Mouse (Mus musculus) kidney, embryonic 16.5 days (tissue): ENCODE data around the gene Srgap3. TPM values are rescaled to one million over a fixed set of nuclear protein-coding genes. Genes with fewer than 3 reads are reported as not detected.

Experiments used
- ATAC-seq: fragments of 200-750 bp; cut with Nextera tagmentation; 2 replicates; pipeline ENCODE4 v1.8.0; 2017; ENCODE audit warnings: moderate TSS enrichment; ENCODE audit not compliant: low FRiP score, low TSS enrichment
- H3K27ac ChIP-seq: fragments of 300-500 bp; sonication (generic); 2 replicates; pipeline ENCODE4 v1.5.1; 2014; ENCODE audit warnings: low read length
- H3K27me3 ChIP-seq: fragments of 300-500 bp; sonication (generic); 2 replicates; pipeline ENCODE4 v1.6.1; 2014; ENCODE audit warnings: low read length, control low read depth, mixed read lengths; ENCODE audit not compliant: insufficient read depth
- H3K36me3 ChIP-seq: fragments of 300-500 bp; sonication (generic); 2 replicates; pipeline ENCODE4 v1.6.1; 2014; ENCODE audit warnings: low read length, control low read depth, mixed read lengths; ENCODE audit not compliant: insufficient read depth
- H3K4me1 ChIP-seq: fragments of 300-500 bp; sonication (generic); 2 replicates; pipeline ENCODE4 v1.6.1; 2014; ENCODE audit warnings: low read length, control low read depth, mixed read lengths; ENCODE audit not compliant: insufficient read depth
- H3K4me2 ChIP-seq: fragments of 300-500 bp; sonication (generic); replicated peaks from 2 replicates; pipeline ENCODE4 v1.6.1; 2014; ENCODE audit warnings: low read depth, low read length
- H3K4me3 ChIP-seq: fragments of 300-500 bp; sonication (generic); 2 replicates; pipeline ENCODE4 v1.5.1; 2014; ENCODE audit warnings: mild to moderate bottlenecking, low read length
- H3K9ac ChIP-seq: fragments of 300-500 bp; sonication (generic); replicated peaks from 2 replicates; pipeline ENCODE4 v1.6.1; 2014; ENCODE audit warnings: low read length
- H3K9me3 ChIP-seq: fragments of 300-500 bp; sonication (generic); 2 replicates; pipeline ENCODE4 v1.6.1; 2016; ENCODE audit warnings: low read length, control low read depth
- WGBS: fragments of 180-500 bp; shearing (Covaris S2); extraction: QIAGEN DNeasy Blood & Tissue Kit; methylation state at CpG from one replicate; pipeline ENCODE4 v1.1.7; 2014; 5-methylcytosine and 5-hydroxymethylcytosine counted together
- polyA plus RNA-seq: library from polyadenylated mRNA; unstranded; fragments of >200 nt; fragmentation: Nextera tagmentation; extraction: Ambion mirVana; gene quantifications from 2 replicates; pipeline ENCODE4 v1.2.1, GENCODE M21; 2015

Srgap3 gene
- polyA plus RNA-seq, 1 experiment from 2014 or later: 3.9 TPM

DNA sequence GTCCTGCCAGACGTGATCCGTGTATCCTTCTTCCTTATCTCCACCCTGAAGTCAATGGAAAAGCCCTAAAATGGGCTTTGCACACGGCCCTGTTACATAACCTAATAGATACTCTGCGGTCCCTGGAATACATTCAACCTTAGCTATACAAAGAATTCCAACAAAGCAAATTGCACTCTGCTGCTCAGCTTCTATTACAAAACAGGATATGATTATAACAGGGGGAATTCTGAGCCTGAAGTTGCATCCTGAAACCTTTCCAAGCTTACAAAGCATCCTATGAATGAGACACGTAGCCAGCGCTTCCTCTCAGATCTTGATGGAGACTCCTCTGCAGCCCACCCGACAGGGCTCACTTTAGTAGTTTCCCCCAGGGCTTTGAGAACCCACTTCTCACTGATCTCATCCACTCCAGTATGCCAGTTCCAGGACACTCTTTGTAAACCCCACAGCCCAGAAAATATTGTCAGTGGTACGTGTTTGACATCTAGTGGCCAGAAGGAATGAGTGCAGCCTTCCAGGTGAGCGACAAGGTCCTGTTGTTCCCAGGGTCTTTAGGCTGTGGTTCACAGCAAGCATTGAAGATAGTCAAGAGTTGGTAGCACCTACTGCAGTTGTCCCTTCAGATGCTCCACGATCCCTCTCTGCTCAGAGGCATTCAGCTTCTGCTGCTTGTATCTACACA lies 165.5 kb downstream of the Srgap3 start:
- Histone ChIP-seq H3K4me1 (no peaks in the 10 kb centered on the region; the same call in 1 of the 2 replicates), H3K9ac (no peak overlapping the region), H3K27ac (no peak overlapping the region), H3K4me3 (no peak overlapping the region), H3K4me2 (no peak overlapping the region), H3K27me3 (no peaks in the 10 kb centered on the region), H3K36me3 (no peaks in the 10 kb centered on the region), H3K9me3 (no peaks in the 10 kb centered on the region)
- ATAC-seq: no peak
- WGBS: 78% methylated on average over 10 of the region's 10 CpGs

DNA sequence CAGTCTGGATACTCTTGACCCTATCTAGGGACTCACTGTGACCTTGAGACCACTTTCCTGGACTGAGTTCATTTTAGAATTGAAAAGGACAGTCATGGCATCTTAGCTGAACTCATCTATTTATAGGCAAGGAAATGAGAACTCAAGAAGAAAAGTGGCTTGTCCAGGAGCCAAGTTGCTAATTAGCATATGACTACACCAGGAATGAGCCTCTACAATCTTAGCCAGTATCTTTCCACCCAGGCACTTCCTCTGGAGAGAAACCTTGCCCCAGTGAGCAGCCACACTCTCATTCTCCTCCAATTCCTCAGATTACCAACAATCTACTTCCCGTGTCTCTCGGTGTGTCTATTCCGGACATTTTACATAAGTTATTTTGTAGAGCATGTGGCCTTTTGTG lies 168.9 kb downstream of the Srgap3 start:
- Histone ChIP-seq H3K9ac (no peak overlapping the region), H3K9me3 (no peaks in the 10 kb centered on the region), H3K4me1 (no peaks in the 10 kb centered on the region; the same call in 1 of the 2 replicates), H3K4me2 (no peak overlapping the region), H3K36me3 (no peaks in the 10 kb centered on the region), H3K27ac (no peak overlapping the region), H3K4me3 (no peak overlapping the region), H3K27me3 (no peaks in the 10 kb centered on the region)
- ATAC-seq: no peak
- 86% methylated on average over 3 of the region's 3 CpGs for WGBS

DNA sequence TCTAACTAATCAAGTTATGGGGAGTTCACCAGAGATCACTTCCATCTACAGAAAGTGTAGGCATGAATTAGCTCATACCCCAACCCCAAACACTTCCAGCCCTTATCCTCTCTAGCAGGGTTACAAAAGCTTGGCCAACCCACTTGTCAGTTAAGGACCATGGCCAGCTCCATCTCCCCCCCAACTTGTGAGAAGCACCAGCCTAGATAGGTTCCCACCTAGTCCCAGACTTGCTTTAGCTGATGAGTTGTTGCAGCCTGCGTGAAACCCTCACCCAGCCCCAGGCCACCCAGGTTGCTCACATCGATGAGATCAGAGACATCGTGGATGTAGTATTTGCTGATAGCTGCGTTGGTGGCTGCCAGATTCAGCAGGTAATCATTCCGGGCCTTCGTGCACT lies 170.3 kb downstream of the Srgap3 start:
- ATAC-seq: no peak
- Histone ChIP-seq H3K4me3 (no peak overlapping the region), H3K4me2 (no peak overlapping the region), H3K27ac (no peak overlapping the region), H3K9ac (no peak overlapping the region), H3K9me3 (no peaks in the 10 kb centered on the region), H3K27me3 (no peaks in the 10 kb centered on the region), H3K36me3 (no peaks in the 10 kb centered on the region), H3K4me1 (no peaks in the 10 kb centered on the region; the same call in 1 of the 2 replicates)
- 80% methylated on average over 6 of the region's 6 CpGs for WGBS

DNA sequence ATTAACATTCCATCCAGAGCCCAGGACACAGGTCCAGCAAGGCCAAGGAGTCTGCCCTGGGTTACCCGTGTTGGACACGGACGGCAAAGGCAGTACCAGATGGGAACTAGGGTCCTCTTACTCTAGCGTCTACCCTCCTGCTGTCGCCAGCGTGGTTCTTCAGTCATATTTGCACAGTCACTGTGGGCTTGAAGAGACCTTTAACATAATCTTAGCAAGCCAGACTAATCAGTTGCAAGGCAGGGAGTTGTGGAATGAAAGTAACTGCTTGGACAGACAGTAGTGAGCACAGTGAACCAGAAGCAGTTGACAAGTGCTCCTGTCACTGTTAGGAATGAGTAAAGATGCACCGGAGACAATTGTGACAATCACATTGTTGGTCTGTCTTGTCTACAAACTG lies 173.3 kb downstream of the Srgap3 start:
- H3K27ac ChIP-seq: no peak overlapping the region

DNA sequence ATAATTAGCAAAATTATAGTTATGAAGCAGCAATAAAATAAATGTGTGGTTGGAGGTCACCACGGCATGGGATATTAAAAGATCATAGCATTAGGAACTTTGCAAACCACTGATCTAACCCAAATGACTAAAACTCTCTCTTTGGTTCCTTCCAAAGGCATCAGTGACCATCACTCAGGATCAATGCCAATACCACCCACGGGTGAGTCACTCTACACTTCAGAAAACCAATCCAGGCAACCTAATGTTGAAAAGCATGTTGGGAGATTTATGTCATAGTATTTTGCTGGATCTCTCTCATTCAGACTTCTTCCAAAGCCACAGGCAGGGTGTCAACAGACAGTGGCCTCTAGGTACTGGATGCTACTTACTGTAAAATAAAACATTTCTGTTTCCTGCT lies 176.1 kb downstream of the Srgap3 start:
- Histone ChIP-seq H3K4me2 (no peak overlapping the region), H3K4me1 (no peaks in the 10 kb centered on the region), H3K27me3 (no peaks in the 10 kb centered on the region), H3K9ac (no peak overlapping the region), H3K9me3 (no peaks in the 10 kb centered on the region), H3K36me3 (no peaks in the 10 kb centered on the region), H3K27ac (no peak overlapping the region), H3K4me3 (no peak overlapping the region)
- no peak for ATAC-seq
- 83% methylated on average over 2 of the region's 2 CpGs for WGBS

More for the DNA sequence above, 173.3 kb downstream of the Srgap3 start:
- no peaks in the 10 kb centered on the region for H3K27me3 ChIP-seq
- no peak overlapping the region for H3K4me3 ChIP-seq
- no peak overlapping the region for H3K9ac ChIP-seq
- H3K36me3 ChIP-seq: no peaks in the 10 kb centered on the region
- H3K4me1 ChIP-seq: no peaks in the 10 kb centered on the region; the same call in 1 of the 2 replicates
- H3K4me2 ChIP-seq: no peak overlapping the region
- no peaks in the 10 kb centered on the region for H3K9me3 ChIP-seq
- 89% methylated on average over 7 of the region's 7 CpGs for WGBS
- ATAC-seq: no peak

DNA sequence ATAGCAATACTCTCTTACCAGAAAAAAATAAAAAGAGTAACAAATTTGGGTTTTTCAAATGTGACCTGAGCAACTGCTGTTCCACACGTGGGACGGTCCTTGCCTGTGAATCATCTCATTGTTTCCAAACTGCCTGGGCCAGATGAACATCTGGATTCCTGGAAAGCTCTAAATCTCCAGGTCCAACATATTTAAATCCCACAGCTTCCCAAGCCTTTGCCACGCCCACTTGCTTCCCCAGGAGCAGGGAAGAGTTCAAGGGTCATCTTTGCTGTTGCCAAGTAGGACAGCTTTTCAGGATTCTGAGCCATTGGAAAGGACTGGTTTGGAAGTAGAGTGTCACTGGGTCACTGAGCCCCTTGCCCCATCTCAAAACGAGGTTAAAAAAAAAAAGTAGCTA lies 188.5 kb downstream of the Srgap3 start:
- no peak overlapping the region for H3K4me2 ChIP-seq
- no peak overlapping the region for H3K4me3 ChIP-seq
- H3K27me3 ChIP-seq: no peaks in the 10 kb centered on the region
- no peak overlapping the region for H3K27ac ChIP-seq
- H3K36me3 ChIP-seq: no peaks in the 10 kb centered on the region
- no peaks in the 10 kb centered on the region for H3K4me1 ChIP-seq
- H3K9ac ChIP-seq: no peak overlapping the region
- H3K9me3 ChIP-seq: no peaks in the 10 kb centered on the region
- no peak for ATAC-seq
- WGBS: 45% methylated on average over 4 of the region's 4 CpGs

DNA sequence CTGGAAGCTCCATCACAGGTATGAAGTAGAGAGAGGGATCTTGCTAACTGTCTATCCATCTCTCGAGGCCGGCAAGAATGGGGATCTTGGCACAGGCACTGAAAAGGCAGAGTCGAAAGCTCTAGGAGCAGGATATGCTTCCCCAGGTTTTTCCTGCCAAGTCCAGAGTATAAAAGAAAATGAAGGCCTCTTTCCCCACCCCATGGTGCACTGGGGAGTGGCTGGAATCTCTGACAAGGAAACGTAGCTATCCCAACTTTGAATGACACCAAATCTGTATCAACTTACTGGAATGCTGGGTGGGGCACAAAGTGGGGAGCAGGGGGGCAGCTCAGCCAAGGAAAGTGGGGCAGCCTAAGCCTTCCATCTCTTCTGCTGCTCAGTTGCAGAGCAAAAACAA lies 190.2 kb downstream of the Srgap3 start:
- no peaks in the 10 kb centered on the region for H3K27me3 ChIP-seq
- H3K9me3 ChIP-seq: no peaks in the 10 kb centered on the region
- no peak overlapping the region for H3K4me2 ChIP-seq
- H3K4me1 ChIP-seq: no peaks in the 10 kb centered on the region
- H3K4me3 ChIP-seq: no peak overlapping the region
- H3K36me3 ChIP-seq: no peaks in the 10 kb centered on the region
- H3K27ac ChIP-seq: no peak overlapping the region
- WGBS: 61% methylated on average over 4 of the region's 4 CpGs
- ATAC-seq: no peak
- no peak overlapping the region for H3K9ac ChIP-seq

DNA sequence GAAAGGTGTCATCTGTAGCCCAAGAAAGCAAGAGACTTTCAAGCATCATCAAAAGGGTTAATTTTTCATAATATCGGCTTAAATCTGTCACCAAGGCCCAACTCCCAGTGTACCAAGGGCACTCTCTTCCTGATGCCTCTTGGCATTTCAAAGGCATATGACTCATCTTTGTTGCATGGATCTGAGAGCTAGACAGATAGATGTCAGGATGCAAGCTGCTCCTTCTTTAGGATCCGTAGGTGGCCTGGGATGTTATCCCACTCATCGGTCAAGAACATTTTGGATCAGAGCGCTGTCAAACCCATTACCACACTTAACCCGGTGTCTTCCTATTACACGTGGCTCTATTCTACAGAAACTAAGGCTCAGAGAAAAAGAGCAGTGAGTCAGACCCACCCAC lies 192.1 kb downstream of the Srgap3 start:
- Histone ChIP-seq H3K27ac (no peak overlapping the region), H3K9me3 (no peaks in the 10 kb centered on the region), H3K4me2 (no peak overlapping the region), H3K4me1 (no peaks in the 10 kb centered on the region), H3K4me3 (no peak overlapping the region), H3K27me3 (no peaks in the 10 kb centered on the region), H3K36me3 (no peaks in the 10 kb centered on the region), H3K9ac (no peak overlapping the region)
- 93% methylated on average over 6 of the region's 6 CpGs for WGBS
- ATAC-seq: no peak

DNA sequence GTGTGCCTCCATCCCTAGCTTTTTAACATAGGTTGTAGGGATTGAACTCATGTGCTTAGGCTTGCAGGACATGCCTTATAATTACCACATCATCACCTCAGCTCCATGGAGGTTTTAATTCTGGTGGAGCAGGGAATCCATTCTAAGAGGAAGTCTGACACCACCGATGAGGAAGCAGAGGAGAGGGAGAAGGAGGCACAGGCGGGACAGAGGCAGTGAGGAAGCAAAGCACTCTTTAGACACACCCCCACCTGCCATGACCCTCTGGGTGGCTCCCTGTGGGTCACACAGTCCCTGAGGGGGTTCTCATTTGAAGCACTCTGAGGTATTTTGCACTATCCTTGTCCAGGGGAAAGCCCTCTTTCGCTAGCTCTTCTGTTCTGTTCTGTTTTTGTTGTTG lies 194.5 kb downstream of the Srgap3 start:
- no peak overlapping the region for H3K27ac ChIP-seq
- ATAC-seq: no peak
- no peaks in the 10 kb centered on the region for H3K36me3 ChIP-seq
- H3K27me3 ChIP-seq: no peaks in the 10 kb centered on the region
- WGBS: 82% methylated on average over 3 of the region's 3 CpGs
- no peaks in the 10 kb centered on the region for H3K4me1 ChIP-seq
- no peak overlapping the region for H3K4me2 ChIP-seq
- no peak overlapping the region for H3K9ac ChIP-seq
- no peaks in the 10 kb centered on the region for H3K9me3 ChIP-seq
- H3K4me3 ChIP-seq: no peak overlapping the region

DNA sequence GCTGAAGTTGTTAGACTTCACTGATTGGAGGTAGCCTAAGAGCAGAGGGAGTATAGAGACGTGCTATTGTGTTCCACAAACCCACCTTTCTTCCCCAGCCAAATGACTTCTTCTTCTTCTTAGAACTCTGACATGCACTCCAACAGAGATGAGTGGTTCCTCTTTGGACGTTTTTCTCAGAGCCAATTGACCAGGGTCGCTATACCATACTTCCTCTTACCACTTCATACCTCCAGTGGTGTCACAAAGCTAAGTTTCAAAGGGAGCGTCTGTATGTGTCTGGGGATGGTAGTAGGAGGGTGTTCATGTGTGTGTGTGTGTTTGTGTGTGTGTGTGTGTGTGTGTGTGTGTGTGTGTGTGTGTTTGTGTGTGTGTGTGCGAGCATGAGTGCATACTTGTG lies 195.1 kb downstream of the Srgap3 start:
- no peak overlapping the region for H3K27ac ChIP-seq
- WGBS: 78% methylated on average over 5 of the region's 5 CpGs
- H3K4me1 ChIP-seq: no peaks in the 10 kb centered on the region

More for the DNA sequence above, 195.1 kb downstream of the Srgap3 start:
- Histone ChIP-seq H3K36me3 (no peaks in the 10 kb centered on the region), H3K27me3 (no peaks in the 10 kb centered on the region), H3K4me3 (no peak overlapping the region), H3K4me2 (no peak overlapping the region), H3K9ac (no peak overlapping the region), H3K9me3 (no peaks in the 10 kb centered on the region)
- ATAC-seq: no peak
